ENCODE assay signal across 8 mouse cellular contexts in the genomic region with DNA sequence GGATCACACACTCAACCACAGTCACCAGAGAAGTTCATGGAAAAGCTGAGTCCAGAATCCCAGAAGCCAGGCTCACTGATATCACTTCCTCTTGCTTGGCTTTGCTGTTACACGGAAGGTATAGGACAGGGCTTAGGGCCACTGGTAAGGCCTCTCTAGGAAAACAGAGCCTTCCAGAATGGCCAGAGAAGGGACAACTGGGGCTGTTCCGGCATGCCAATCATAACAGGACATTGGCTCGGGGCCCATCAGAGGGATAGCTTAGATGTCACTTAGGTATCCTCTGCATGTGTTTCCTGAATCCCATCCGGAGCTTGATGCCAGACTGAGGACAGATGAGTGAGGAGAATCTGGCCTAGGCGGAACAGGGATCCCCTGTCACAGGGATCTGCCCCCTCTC.
DNase-seq lines count a peak whose midpoint lies in the region; ATAC-seq and TF ChIP-seq lines count a peak whose summit lies in the region.

No protein-coding gene starts in this region.

- H3K27me3 ChIP-seq in limb, embryonic 10.5 days (ENCODE audit: low read depth, poor library complexity, severe bottlenecking), result peaks cover 100% of the 10 kb centered on the region
- peaks cover 64% of the 10 kb centered on the region; the same call in 1 of the 2 replicates for H3K27me3 ChIP-seq in midbrain, embryonic 13.5 days

- H3K4me1 ChIP-seq in limb, embryonic 10.5 days, result peaks cover 71% of the 10 kb centered on the region
- peaks cover 21% of the 10 kb centered on the region for H3K4me1 ChIP-seq in midbrain, embryonic 13.5 days (replicated peaks)

- ATAC-seq in midbrain, embryonic 13.5 days, result peak; percentile 21; the same call in 1 of the 2 replicates

- H3K9me3 ChIP-seq in limb, embryonic 10.5 days (replicated peaks), result no peaks in the 10 kb centered on the region
- H3K9me3 ChIP-seq in midbrain, embryonic 13.5 days, result no peaks in the 10 kb centered on the region

- 48% methylated on average over 5 of the region's 5 CpGs for WGBS in limb, embryonic 10.5 days
- 58% methylated on average over 5 of the region's 5 CpGs for WGBS in midbrain, embryonic 13.5 days

- peak; percentile 27 for DNase-seq in gastrocnemius, adult 2 months
- no peak for DNase-seq in gastrocnemius, postnatal 14 days
- peak; percentile 24 to 49 for DNase-seq in heart, postnatal 14 days
- no peak for DNase-seq in limb, embryonic 10.5 days (ENCODE audit: low spot score)
- no peak for DNase-seq in right cerebral cortex, postnatal 4 days
- DNase-seq in layer of hippocampus, postnatal 25 days (ENCODE audit: extremely low spot score in 1 of 2, low spot score in 1 of 2), result no peak
- no peak for DNase-seq in right cerebral cortex, postnatal 36 days (ENCODE audit: low spot score in 2 of 2)

- intact Hi-C loops in gastrocnemius, adult 2 months (cut with DNase I), result loop anchor here (5.0 kb wide), 1 partner anchor 62 kb away; the partner anchor contains the start of gene Efnb1
- intact Hi-C loops in gastrocnemius, postnatal 14 days (cut with DNase I; ENCODE audit: low total_unique reads), result no loop called here
- intact Hi-C loops in heart, postnatal 14 days (cut with DNase I), result loop anchor here (2.0 to 10.0 kb wide), 3 partner anchors 63 to 325 kb away; partner anchors contain the start of gene Efnb1

- no peaks in the 10 kb centered on the region for H3K36me3 ChIP-seq in limb, embryonic 10.5 days
- no peaks in the 10 kb centered on the region for H3K36me3 ChIP-seq in midbrain, embryonic 13.5 days

- peak overlapping the region; percentile 87 for H3K27ac ChIP-seq in gastrocnemius, adult 2 months
- peak overlapping the region; percentile 92 for H3K27ac ChIP-seq in limb, embryonic 10.5 days
- peak overlapping the region; percentile 85 for H3K27ac ChIP-seq in midbrain, embryonic 13.5 days

- no peak for TF ChIP-seq CTCF in gastrocnemius, adult 2 months (IDR thresholded peaks at IDR 0.05)

- peak overlapping the region; percentile 47; the same call in 1 of the 2 replicates for H3K4me2 ChIP-seq in midbrain, embryonic 13.5 days (replicated peaks)

- peak overlapping the region; percentile 66 for H3K4me3 ChIP-seq in gastrocnemius, adult 2 months
- H3K4me3 ChIP-seq in limb, embryonic 10.5 days, result peak overlapping the region; percentile 35; the same call in 1 of the 2 replicates
- no peak overlapping the region for H3K4me3 ChIP-seq in midbrain, embryonic 13.5 days (replicated peaks)

- H3K9ac ChIP-seq in midbrain, embryonic 13.5 days (replicated peaks), result peak overlapping the region; percentile 48; the same call in 1 of the 2 replicates

Comparison
In these comparisons a context has a peak if more than half of its experiments do, and no peak if none do; other contexts are left out.
1. DNase-seq: peak in gastrocnemius, adult 2 months (single experiment) and heart, postnatal 14 days (2 of 2); none in gastrocnemius, postnatal 14 days (single experiment), limb, embryonic 10.5 days (single experiment), right cerebral cortex, postnatal 4 days (single experiment), layer of hippocampus, postnatal 25 days (0 of 2) and right cerebral cortex, postnatal 36 days (0 of 2).
2. Peak in every context shown above with its lines, with median percentiles within 50 percentile points of each other: H3K27ac ChIP-seq.